Mouse (Mus musculus) ES-E14 (cell line): ENCODE results near the gene Usp21. TPM values are rescaled to one million over a fixed set of nuclear protein-coding genes. Genes with fewer than 3 reads are reported as not detected.
A peak's percentile ranks its signal among the peaks of the same experiment; 100 is the strongest.
"Not testable (repeated sequence)": the region's sequence is repeated elsewhere in the genome, so short reads cannot be mapped to it uniquely, and the experiment has no call there.

Source experiments
- DNase-seq: peaks from one replicate; pipeline ENCODE4 v3.0.0-alpha.2; 2013; ENCODE audit warnings: low read depth, low spot score
- H3K27ac ChIP-seq: 2 replicates; pipeline ENCODE4 v1.5.1; 2012; ENCODE audit warnings: low read depth, mild to moderate bottlenecking, low read length, moderate library complexity, mixed read lengths; ENCODE audit not compliant: poor library complexity, insufficient read depth, severe bottlenecking
- H3K36me3 ChIP-seq: 2 replicates; pipeline ENCODE4 v1.6.1; 2012; ENCODE audit warnings: mild to moderate bottlenecking, low read length, moderate library complexity, mixed read lengths; ENCODE audit not compliant: control insufficient read depth, poor library complexity, insufficient read depth, severe bottlenecking
- H3K4me1 ChIP-seq, 2 experiments: fragments of 150-350 bp in 1 of 2; sonication (generic) in 1 of 2; 2 replicates each; pipeline ENCODE4 v1.6.1; 2012; ENCODE audit warnings: low read length in 2 of 2, mild to moderate bottlenecking in 1 of 2, mixed read lengths in 1 of 2; ENCODE audit not compliant: control insufficient read depth in 2 of 2, insufficient read depth in 2 of 2, poor library complexity in 1 of 2
- H3K4me3 ChIP-seq, 2 experiments: fragments of 150-350 bp in 1 of 2; sonication (generic) in 1 of 2; 2 replicates each; pipeline ENCODE4 v1.5.1; 2012; ENCODE audit warnings: low read length in 2 of 2, low read depth in 1 of 2, mild to moderate bottlenecking in 1 of 2, mixed read lengths in 1 of 2; ENCODE audit not compliant: insufficient read depth in 1 of 2, poor library complexity in 1 of 2, severe bottlenecking in 1 of 2
- H3K9ac ChIP-seq: 2 replicates; pipeline ENCODE4 v1.6.1; 2012; ENCODE audit warnings: low read depth, mild to moderate bottlenecking, low read length, mixed read lengths; ENCODE audit not compliant: poor library complexity, insufficient read depth, severe bottlenecking
- H3K9me3 ChIP-seq: fragments of 150-350 bp; sonication (generic); 2 replicates; pipeline ENCODE4 v1.6.1; 2012; ENCODE audit warnings: low read depth, mild to moderate bottlenecking, low read length; ENCODE audit not compliant: control insufficient read depth, insufficient read depth
- CHD2 ChIP-seq: IDR thresholded peaks from 2 replicates; pipeline ENCODE4 v1.6.1; 2014; ENCODE audit warnings: mild to moderate bottlenecking, low read depth, low read length, inconsistent platforms
- HCFC1 ChIP-seq: IDR thresholded peaks from 2 replicates; pipeline ENCODE4 v1.6.1; 2012; ENCODE audit warnings: low read length, inconsistent platforms, borderline replicate concordance; ENCODE audit not compliant: insufficient read depth
- MAFK ChIP-seq: IDR thresholded peaks from 2 replicates; pipeline ENCODE4 v1.6.1; 2014; ENCODE audit warnings: mild to moderate bottlenecking, low read depth, low read length, inconsistent platforms; ENCODE audit not compliant: insufficient read depth
- ZC3H11A ChIP-seq: IDR thresholded peaks from 2 replicates; pipeline ENCODE4 v1.6.1; 2012; ENCODE audit warnings: low read depth, mild to moderate bottlenecking, inconsistent platforms, low read length, borderline replicate concordance
- ZNF384 ChIP-seq: IDR thresholded peaks from 2 replicates; pipeline ENCODE4 v1.6.1; 2012; ENCODE audit warnings: low read depth, low read length, inconsistent platforms
- in situ Hi-C, 2 experiments: fragments of 600-800 bp; cut with MboI; formaldehyde crosslinking; loops; one replicate each; pipeline ENCODE4 v1.15.1; 2025; ENCODE audit warnings: low sequenced_read_pairs in 2 of 2, inconsistent platforms in 1 of 2; ENCODE audit not compliant: unreplicated experiment in 2 of 2
- total RNA-seq: library from RNA; depleted of rRNA; stranded (reverse); fragments of 300-350 nt; gene quantifications from 2 replicates; pipeline ENCODE4 v1.2.3, GENCODE M21; 2012

Gene Usp21
- total RNA-seq, 1 experiment = 23.1 TPM

DNA sequence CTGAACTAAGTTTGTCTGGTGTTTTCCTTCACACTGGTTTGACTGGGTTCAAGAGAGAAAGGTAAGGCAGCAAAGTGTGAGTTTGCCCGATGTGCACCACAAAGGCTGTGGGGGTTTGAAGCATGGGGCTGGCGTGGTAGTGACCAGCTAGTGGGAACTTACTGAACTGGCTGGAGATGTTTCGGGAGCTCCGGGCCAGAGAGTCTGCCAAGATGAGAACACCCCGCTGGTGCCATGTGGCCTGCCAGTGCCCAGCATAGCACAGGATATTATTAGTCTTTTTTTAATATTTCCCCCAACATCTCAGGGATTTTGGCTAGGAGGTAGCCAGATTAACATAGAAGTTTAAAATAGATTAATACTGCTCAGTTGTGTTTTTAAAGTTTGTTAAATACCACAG, 32.4 kb upstream of the Usp21 start:
- peak overlapping the region; percentile 80 for H3K27ac ChIP-seq
- peaks cover 5 to 7% of the 10 kb centered on the region in 2 experiments; a peak in 1 of 4 replicates for H3K4me1 ChIP-seq
- in situ Hi-C loops = no loop called here
- H3K4me3 ChIP-seq = peak overlapping the region; percentile 76 to 88
- no peaks in the 10 kb centered on the region for H3K9me3 ChIP-seq
- no peak for TF ChIP-seq HCFC1
- no peak for TF ChIP-seq MAFK
- TF ChIP-seq CHD2 = no peak
- TF ChIP-seq ZC3H11A = no peak
- no peak for TF ChIP-seq ZNF384
- H3K36me3 ChIP-seq = no peaks in the 10 kb centered on the region
- DNase-seq = no peak
- H3K9ac ChIP-seq = peak overlapping the region; percentile 78

DNA sequence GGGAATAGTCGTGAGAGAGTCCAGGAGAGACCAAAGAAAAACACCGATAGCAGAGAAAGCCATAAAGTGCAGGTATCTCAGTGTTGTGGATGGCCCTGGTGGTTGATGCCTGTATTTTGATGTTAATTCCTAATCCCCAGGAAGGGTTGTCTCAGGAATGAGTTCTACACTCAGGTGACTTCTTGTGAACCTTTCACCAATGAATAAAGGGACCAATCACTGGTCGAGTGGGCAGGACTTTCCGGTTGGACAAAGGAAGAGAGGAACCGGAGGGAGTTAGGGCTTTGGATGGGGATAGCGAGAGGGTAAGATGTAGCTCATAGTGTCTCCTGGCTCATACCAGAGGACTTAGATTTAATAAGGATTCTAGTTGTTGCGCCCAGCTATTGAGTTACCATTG, 32.0 kb upstream of the Usp21 start:
- H3K4me3 ChIP-seq = peak overlapping the region; percentile 76 to 88
- in situ Hi-C loops = no loop called here
- H3K9ac ChIP-seq = peak overlapping the region; percentile 78
- H3K27ac ChIP-seq = peak overlapping the region; percentile 80; the same call in 1 of the 2 replicates
- H3K4me1 ChIP-seq = peaks cover 5 to 7% of the 10 kb centered on the region in 2 experiments; a peak in 1 of 4 replicates
- no peaks in the 10 kb centered on the region for H3K36me3 ChIP-seq
- TF ChIP-seq MAFK (no peak), ZC3H11A (no peak), HCFC1 (no peak), ZNF384 (no peak), CHD2 (no peak)
- DNase-seq = peak; percentile 79
- H3K9me3 ChIP-seq = no peaks in the 10 kb centered on the region

DNA sequence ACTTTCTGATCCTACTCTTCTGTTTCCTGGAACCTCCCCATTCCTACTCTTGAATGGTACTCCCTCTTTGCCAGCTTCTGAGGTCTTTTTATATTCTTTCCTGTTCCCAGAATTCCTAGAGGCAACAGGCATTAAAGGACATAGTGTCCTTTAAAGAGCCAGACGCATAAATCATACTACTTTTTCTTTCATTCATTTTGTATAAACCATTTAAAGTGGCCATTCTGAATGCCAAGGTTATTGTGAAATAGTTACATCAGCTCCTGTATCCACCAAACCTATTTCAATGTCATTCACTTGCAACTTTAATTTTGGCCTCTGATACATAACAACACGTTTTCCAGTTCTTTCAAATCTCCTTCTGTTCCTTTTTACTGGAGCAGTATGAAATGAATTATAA, 21.5 kb upstream of the Usp21 start:
- TF ChIP-seq ZNF384 = no peak
- TF ChIP-seq MAFK = no peak
- TF ChIP-seq CHD2 = no peak
- TF ChIP-seq HCFC1 = no peak
- TF ChIP-seq ZC3H11A = no peak
- Histone ChIP-seq H3K4me3 (no peak overlapping the region), H3K36me3 (no peaks in the 10 kb centered on the region), H3K4me1 (peaks cover 0 to 3% of the 10 kb centered on the region in 2 experiments; a peak in 1 of 4 replicates), H3K9ac (no peak overlapping the region), H3K27ac (no peak overlapping the region), H3K9me3 (no peaks in the 10 kb centered on the region)
- in situ Hi-C loops = no loop called here
- DNase-seq = no peak

- H3K9ac ChIP-seq, DNase-seq, in situ Hi-C loops, H3K9me3 ChIP-seq, H3K27ac ChIP-seq, H3K4me1 ChIP-seq, H3K4me3 ChIP-seq, H3K36me3 ChIP-seq: not testable (repeated sequence)
These were observed 18.4 kb upstream of the Usp21 start for GRCm38 (mm10) chr1:171306157-171306556.

DNA sequence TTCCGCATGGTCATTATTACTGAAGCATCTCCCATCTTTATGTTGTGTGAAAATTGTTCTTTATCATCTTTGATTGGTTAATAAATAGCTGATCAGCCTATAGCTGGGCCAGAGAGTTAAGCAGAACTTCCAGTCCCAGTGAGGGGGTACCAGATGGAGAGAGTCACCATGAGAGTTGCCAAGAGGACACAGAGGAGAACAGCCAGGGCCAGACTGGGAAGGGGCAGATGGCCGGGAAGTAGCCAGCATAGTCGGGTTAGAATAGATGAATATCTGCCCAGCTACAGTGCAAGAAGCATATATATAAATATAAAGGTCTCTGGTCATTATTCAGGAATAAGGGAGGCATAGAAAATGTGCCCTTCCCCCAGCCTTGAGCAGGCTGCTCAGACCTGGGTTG, 10.4 kb upstream of the Usp21 start:
- in situ Hi-C loops = no loop called here
- H3K36me3 ChIP-seq = no peaks in the 10 kb centered on the region
- TF ChIP-seq ZC3H11A = no peak
- TF ChIP-seq HCFC1 = no peak

More for the DNA sequence above, 10.4 kb upstream of the Usp21 start:
- Histone ChIP-seq H3K27ac (no peak overlapping the region), H3K9me3 (no peaks in the 10 kb centered on the region), H3K4me3 (no peak overlapping the region), H3K4me1 (peaks cover 4 to 8% of the 10 kb centered on the region in 2 experiments; a peak in 3 of 4 replicates), H3K9ac (no peak overlapping the region)
- no peak for DNase-seq
